Mouse (Mus musculus): ENCODE measurements at regions not wholly inside any gene's neighbourhood (a gene's known extent, or its start where the extent isn't known, plus 50 kb on each side); places are given as distances from the start of the nearest gene placed in this dataset.
A peak's percentile ranks its signal among the peaks of the same experiment; 100 is the strongest.

DNA sequence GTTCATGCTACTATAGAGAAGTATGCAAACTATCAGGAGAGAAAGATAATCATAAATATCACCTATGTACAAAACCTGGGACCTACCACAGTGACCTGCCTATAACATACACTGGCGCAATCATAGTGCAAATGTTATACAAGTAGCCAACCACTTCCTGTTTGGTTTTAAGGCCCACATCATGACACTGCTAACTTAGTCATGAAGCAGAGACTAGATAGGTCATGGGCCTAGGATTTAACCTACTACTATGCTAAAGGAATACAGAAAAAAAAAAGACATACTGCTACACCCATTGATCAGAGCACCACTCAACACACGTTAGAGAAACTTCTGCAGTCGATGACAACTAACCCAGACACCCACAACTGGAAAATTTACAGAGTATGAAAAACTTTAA, 498.6 kb upstream of the Acvr2a start:
- H3K9me3 ChIP-seq: peaks cover 4% of the 10 kb centered on the region; the same call in 1 of the 2 replicates
- no peaks in the 10 kb centered on the region for H3K36me3 ChIP-seq (replicated peaks; ENCODE audit: low read length)
- H3K4me3 ChIP-seq (replicated peaks): no peak overlapping the region
- H3K4me1 ChIP-seq: no peaks in the 10 kb centered on the region
- H3K27me3 ChIP-seq (replicated peaks): no peaks in the 10 kb centered on the region
- TF ChIP-seq FLI1 (IDR thresholded peaks at IDR 0.05; ENCODE audit: low read length) (no peak), GATA1 (IDR thresholded peaks at IDR 0.05; ENCODE audit: borderline replicate concordance, low read length) (no peak)

- H3K36me3 ChIP-seq (replicated peaks; ENCODE audit: low read length): no peaks in the 10 kb centered on the region
Observed at GRCm38 (mm10) chr2:48316180-48316889, 497.6 kb upstream of the Acvr2a start.

DNA sequence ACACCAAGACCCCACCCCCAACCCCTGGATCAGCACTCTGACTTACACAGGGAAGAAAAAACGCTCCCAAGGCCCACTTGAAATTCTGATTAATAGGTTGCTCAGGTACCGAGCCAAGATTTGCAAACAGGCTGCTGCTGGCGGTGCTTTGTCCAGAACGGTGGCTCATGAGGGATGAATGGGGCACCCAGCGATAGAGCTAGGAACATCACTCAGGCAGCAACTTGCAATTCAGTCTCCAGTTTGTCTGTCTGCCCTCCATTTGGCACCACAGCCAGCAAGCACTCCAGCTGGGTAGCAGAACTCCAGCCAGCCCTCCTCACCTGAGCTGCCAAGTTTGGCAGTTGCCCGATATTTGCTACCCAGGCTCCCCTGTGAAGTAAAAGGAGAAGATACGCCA, 496.1 kb upstream of the Acvr2a start:
- Histone ChIP-seq H3K4me1 (peaks cover 10% of the 10 kb centered on the region), H3K4me3 (replicated peaks) (no peak overlapping the region), H3K9me3 (peaks cover 4% of the 10 kb centered on the region; the same call in 1 of the 2 replicates), H3K36me3 (replicated peaks; ENCODE audit: low read length) (no peaks in the 10 kb centered on the region), H3K27me3 (replicated peaks) (no peaks in the 10 kb centered on the region)
- TF ChIP-seq GATA1 (IDR thresholded peaks at IDR 0.05; ENCODE audit: borderline replicate concordance, low read length) (no peak), FLI1 (IDR thresholded peaks at IDR 0.05; ENCODE audit: low read length) (no peak)

More at GRCm38 (mm10) chr2:48316180-48316889, 497.6 kb upstream of the Acvr2a start:
- H3K9me3 ChIP-seq: peaks cover 4% of the 10 kb centered on the region; the same call in 1 of the 2 replicates
- no peak for TF ChIP-seq GATA1 (IDR thresholded peaks at IDR 0.05; ENCODE audit: borderline replicate concordance, low read length)
- no peak for TF ChIP-seq FLI1 (IDR thresholded peaks at IDR 0.05; ENCODE audit: low read length)
- H3K4me3 ChIP-seq (replicated peaks): no peak overlapping the region
- no peaks in the 10 kb centered on the region for H3K27me3 ChIP-seq (replicated peaks)
- H3K4me1 ChIP-seq: no peaks in the 10 kb centered on the region

DNA sequence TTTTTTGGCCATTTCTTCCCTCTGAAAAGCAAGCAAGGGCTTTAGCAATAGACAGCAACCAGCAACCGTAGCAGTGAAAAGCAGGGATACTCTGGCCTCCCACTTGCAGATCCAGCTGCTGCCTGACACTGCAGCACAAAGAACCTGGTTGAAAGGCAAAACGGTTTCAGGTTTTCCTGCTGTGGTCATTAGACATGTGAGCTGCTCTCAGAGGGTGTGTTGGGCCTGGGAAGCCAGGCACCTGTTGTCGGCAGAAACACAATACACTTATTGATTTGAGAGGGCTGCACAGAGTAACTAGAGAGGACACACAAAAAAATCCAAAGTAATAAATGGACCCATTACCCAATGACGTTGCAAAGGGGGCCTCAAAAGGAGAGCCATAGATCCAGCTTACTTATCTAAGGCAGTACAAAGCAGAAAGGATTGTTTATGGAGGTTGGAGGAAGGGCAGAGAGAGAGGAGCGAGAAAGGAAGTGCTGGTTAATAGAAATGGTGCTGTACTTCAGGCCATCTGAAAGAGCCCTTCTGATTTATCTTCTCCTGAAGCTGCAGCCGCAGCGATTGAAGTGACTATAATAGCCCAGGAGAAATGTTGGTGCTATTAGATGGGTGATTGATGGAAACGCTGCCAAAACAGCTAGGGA, 495.4 kb upstream of the Acvr2a start:
- Histone ChIP-seq H3K4me1 (peaks cover 10% of the 10 kb centered on the region), H3K27me3 (replicated peaks) (no peaks in the 10 kb centered on the region), H3K36me3 (replicated peaks; ENCODE audit: low read length) (no peaks in the 10 kb centered on the region), H3K4me3 (replicated peaks) (no peak overlapping the region), H3K9me3 (peaks cover 4% of the 10 kb centered on the region; the same call in 1 of the 2 replicates)
- no peak for TF ChIP-seq GATA1 (IDR thresholded peaks at IDR 0.05; ENCODE audit: borderline replicate concordance, low read length)
- no peak for TF ChIP-seq FLI1 (IDR thresholded peaks at IDR 0.05; ENCODE audit: low read length)

GRCm38 (mm10) chr2:48321471-48321870, 492.4 kb upstream of the Acvr2a start:
- H3K27me3 ChIP-seq (replicated peaks): no peaks in the 10 kb centered on the region

GRCm38 (mm10) chr2:48322278-48322677, 491.6 kb upstream of the Acvr2a start:
- peaks cover 10% of the 10 kb centered on the region for H3K4me1 ChIP-seq
- H3K27me3 ChIP-seq (replicated peaks): no peaks in the 10 kb centered on the region
- peaks cover 4% of the 10 kb centered on the region; the same call in 1 of the 2 replicates for H3K9me3 ChIP-seq
- no peaks in the 10 kb centered on the region for H3K36me3 ChIP-seq (replicated peaks; ENCODE audit: low read length)
- no peak for TF ChIP-seq FLI1 (IDR thresholded peaks at IDR 0.05; ENCODE audit: low read length)
- TF ChIP-seq GATA1 (IDR thresholded peaks at IDR 0.05; ENCODE audit: borderline replicate concordance, low read length): no peak
- H3K4me3 ChIP-seq (replicated peaks): no peak overlapping the region

More at GRCm38 (mm10) chr2:48321471-48321870, 492.4 kb upstream of the Acvr2a start:
- Histone ChIP-seq H3K9me3 (peaks cover 4% of the 10 kb centered on the region; the same call in 1 of the 2 replicates), H3K4me1 (peaks cover 10% of the 10 kb centered on the region), H3K36me3 (replicated peaks; ENCODE audit: low read length) (no peaks in the 10 kb centered on the region), H3K4me3 (replicated peaks) (no peak overlapping the region)
- TF ChIP-seq FLI1 (IDR thresholded peaks at IDR 0.05; ENCODE audit: low read length) (no peak), GATA1 (IDR thresholded peaks at IDR 0.05; ENCODE audit: borderline replicate concordance, low read length) (no peak)

DNA sequence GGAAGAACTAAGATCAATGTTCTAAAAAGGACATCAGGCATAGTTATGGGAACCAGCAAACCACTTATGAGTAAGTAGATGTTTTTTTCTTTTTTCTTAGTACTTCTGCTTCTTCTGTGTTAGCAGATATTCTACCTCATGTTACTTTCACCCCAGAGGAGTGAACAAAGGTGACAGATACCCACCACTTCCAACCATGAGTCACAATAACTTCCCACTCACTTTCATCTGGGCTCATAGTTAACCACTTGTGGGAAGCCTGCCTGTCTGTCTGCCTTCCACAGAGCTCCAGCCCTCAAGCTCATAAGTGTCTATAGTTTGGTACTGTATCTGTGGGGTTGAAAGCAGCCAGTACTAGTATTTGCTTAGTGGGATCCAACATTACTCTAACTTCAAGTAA, 485.7 kb upstream of the Acvr2a start:
- H3K4me3 ChIP-seq (replicated peaks): no peak overlapping the region
- no peaks in the 10 kb centered on the region for H3K27me3 ChIP-seq (replicated peaks)
- peaks cover 5% of the 10 kb centered on the region; the same call in 1 of the 2 replicates for H3K4me1 ChIP-seq
- no peak for TF ChIP-seq GATA1 (IDR thresholded peaks at IDR 0.05; ENCODE audit: borderline replicate concordance, low read length)
- H3K36me3 ChIP-seq (replicated peaks; ENCODE audit: low read length): no peaks in the 10 kb centered on the region
- H3K9me3 ChIP-seq: no peaks in the 10 kb centered on the region

- no peaks in the 10 kb centered on the region for H3K36me3 ChIP-seq (replicated peaks; ENCODE audit: low read length)
- peaks cover 9% of the 10 kb centered on the region; the same call in 1 of the 2 replicates for H3K4me1 ChIP-seq
- no peaks in the 10 kb centered on the region for H3K9me3 ChIP-seq
- no peaks in the 10 kb centered on the region for H3K27me3 ChIP-seq (replicated peaks)
- H3K4me3 ChIP-seq (replicated peaks): peak overlapping the region; percentile 90
- no peak for TF ChIP-seq GATA1 (IDR thresholded peaks at IDR 0.05; ENCODE audit: borderline replicate concordance, low read length)
- TF ChIP-seq FLI1 (IDR thresholded peaks at IDR 0.05; ENCODE audit: low read length): no peak
Observed at GRCm38 (mm10) chr2:48332783-48333182, 481.1 kb upstream of the Acvr2a start.

DNA sequence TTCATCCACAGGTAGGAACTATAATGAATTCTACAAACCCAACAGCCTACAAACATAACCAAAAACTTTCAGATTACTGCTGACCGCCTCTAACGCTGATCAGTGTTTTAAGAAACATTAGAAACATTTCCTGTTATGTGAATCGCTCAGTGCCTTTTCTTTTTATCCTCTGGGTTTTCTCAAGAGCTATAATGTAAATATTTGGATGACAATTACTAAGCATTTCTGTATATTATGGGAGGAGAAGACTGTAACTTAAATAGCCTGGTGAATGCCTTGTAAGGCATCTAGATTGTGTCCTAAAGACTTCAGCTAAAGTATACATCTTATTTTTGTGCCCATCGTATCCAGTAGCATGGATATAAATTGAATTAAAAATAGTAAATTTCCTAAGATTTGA, 465.9 kb upstream of the Acvr2a start:
- Histone ChIP-seq H3K4me3 (replicated peaks) (no peak overlapping the region), H3K36me3 (replicated peaks; ENCODE audit: low read length) (no peaks in the 10 kb centered on the region), H3K4me1 (no peaks in the 10 kb centered on the region), H3K9me3 (no peaks in the 10 kb centered on the region), H3K27me3 (replicated peaks) (no peaks in the 10 kb centered on the region)
- no peak for TF ChIP-seq FLI1 (IDR thresholded peaks at IDR 0.05; ENCODE audit: low read length)
- TF ChIP-seq GATA1 (IDR thresholded peaks at IDR 0.05; ENCODE audit: borderline replicate concordance, low read length): no peak

GRCm38 (mm10) chr2:48349794-48350193, 464.1 kb upstream of the Acvr2a start:
- no peaks in the 10 kb centered on the region for H3K27me3 ChIP-seq (replicated peaks)
- no peaks in the 10 kb centered on the region for H3K4me1 ChIP-seq
- no peaks in the 10 kb centered on the region for H3K9me3 ChIP-seq
- H3K4me3 ChIP-seq (replicated peaks): no peak overlapping the region
- TF ChIP-seq GATA1 (IDR thresholded peaks at IDR 0.05; ENCODE audit: borderline replicate concordance, low read length) (no peak), FLI1 (IDR thresholded peaks at IDR 0.05; ENCODE audit: low read length) (no peak)
- H3K36me3 ChIP-seq (replicated peaks; ENCODE audit: low read length): no peaks in the 10 kb centered on the region
